Mouse (Mus musculus): ENCODE data around the gene Fgf23.

GRCm38 (mm10) chr6:127024836-127025235, 47.9 kb upstream of the Fgf23 start:
- TF ChIP-seq CTCF (conservative IDR thresholded peaks at IDR 0.05; ENCODE audit: insufficient read depth, insufficient read length, low read depth, low read length), result no peak
- TF ChIP-seq POLR2A (IDR thresholded peaks at IDR 0.05; ENCODE audit: low read depth, low read length), result no peak
